Mouse (Mus musculus) midbrain, embryonic 13.5 days (tissue): ENCODE results near the gene 4930432K21Rik. TPM values are rescaled to one million over a fixed set of nuclear protein-coding genes. Genes with fewer than 3 reads are reported as not detected.

Source experiments
- ATAC-seq: fragments of 200-750 bp; cut with Nextera tagmentation; 2 replicates; pipeline ENCODE4 v1.8.0; 2017; ENCODE audit warnings: mild to moderate bottlenecking, moderate TSS enrichment, moderate library complexity
- H3K27ac ChIP-seq: fragments of 300-500 bp; sonication (generic); 2 replicates; pipeline ENCODE4 v1.5.1; 2015; ENCODE audit warnings: inconsistent platforms, mild to moderate bottlenecking, moderate library complexity
- H3K27me3 ChIP-seq: fragments of 300-500 bp; sonication (generic); 2 replicates; pipeline ENCODE4 v1.6.1; 2015; ENCODE audit warnings: mild to moderate bottlenecking, inconsistent platforms
- H3K36me3 ChIP-seq: fragments of 300-500 bp; sonication (generic); 2 replicates; pipeline ENCODE4 v1.6.1; 2015; ENCODE audit warnings: mild to moderate bottlenecking, inconsistent platforms
- H3K4me1 ChIP-seq: fragments of 300-500 bp; sonication (generic); replicated peaks from 2 replicates; pipeline ENCODE4 v1.6.1; 2015; ENCODE audit warnings: inconsistent platforms
- H3K4me2 ChIP-seq: fragments of 300-500 bp; sonication (generic); replicated peaks from 2 replicates; pipeline ENCODE4 v1.6.1; 2015; ENCODE audit warnings: moderate library complexity, mild to moderate bottlenecking, inconsistent platforms
- H3K4me3 ChIP-seq: fragments of 300-500 bp; sonication (generic); replicated peaks from 2 replicates; pipeline ENCODE4 v1.5.1; 2015; ENCODE audit warnings: mild to moderate bottlenecking, inconsistent platforms
- H3K9ac ChIP-seq: fragments of 300-500 bp; sonication (generic); replicated peaks from 2 replicates; pipeline ENCODE4 v1.6.1; 2015; ENCODE audit warnings: mild to moderate bottlenecking, inconsistent platforms
- H3K9me3 ChIP-seq: fragments of 300-500 bp; sonication (generic); 2 replicates; pipeline ENCODE4 v1.6.1; 2016; ENCODE audit warnings: mild to moderate bottlenecking, inconsistent platforms
- WGBS: fragments of 180-500 bp; shearing (Covaris S2); methylation state at CpG from one replicate; pipeline ENCODE4 v1.1.7; 2015; 5-methylcytosine and 5-hydroxymethylcytosine counted together
- polyA plus RNA-seq: library from polyadenylated mRNA; unstranded; fragments of >200 nt; fragmentation: Nextera tagmentation; extraction: Ambion mirVana; gene quantifications from 2 replicates; pipeline ENCODE4 v1.2.1, GENCODE M21; 2015

Gene 4930432K21Rik
- polyA plus RNA-seq, 1 experiment from 2014 or later: 2.7 TPM

DNA sequence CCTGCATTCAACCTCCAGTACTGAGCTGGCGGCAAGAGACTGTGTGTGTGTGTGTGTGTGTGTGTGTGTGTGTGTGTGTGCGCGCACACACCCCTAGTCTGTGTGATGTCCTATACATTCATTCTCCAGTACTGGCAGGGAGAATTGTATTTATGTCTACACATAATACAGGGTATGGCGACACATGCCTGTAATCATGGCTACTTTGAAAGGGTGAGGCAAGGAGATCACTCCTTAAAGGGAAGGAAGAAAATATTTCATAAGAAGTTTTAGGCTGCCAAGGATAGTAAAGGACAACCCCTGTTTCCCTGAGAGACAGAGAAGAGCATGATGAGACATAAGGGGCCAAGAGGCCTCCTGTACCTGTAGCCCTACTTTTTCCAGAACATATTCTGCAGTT, 9.8 kb downstream of the 4930432K21Rik start:
- Histone ChIP-seq H3K36me3 (peaks cover 26% of the 10 kb centered on the region), H3K9me3 (no peaks in the 10 kb centered on the region), H3K27ac (no peak overlapping the region), H3K9ac (no peak overlapping the region), H3K4me2 (no peak overlapping the region), H3K4me1 (no peaks in the 10 kb centered on the region), H3K27me3 (no peaks in the 10 kb centered on the region), H3K4me3 (no peak overlapping the region)
- WGBS: 97% methylated on average over 4 of the region's 4 CpGs
- no peak for ATAC-seq

GRCm38 (mm10) chr8:84167696-84168095, 19.9 kb downstream of the 4930432K21Rik start:
- H3K9me3 ChIP-seq: no peaks in the 10 kb centered on the region
- 90% methylated on average over 2 of the region's 2 CpGs for WGBS
- no peak overlapping the region for H3K27ac ChIP-seq
- no peaks in the 10 kb centered on the region for H3K4me1 ChIP-seq
- no peak overlapping the region; the same call in 1 of the 2 replicates for H3K9ac ChIP-seq
- H3K4me2 ChIP-seq: no peak overlapping the region
- H3K36me3 ChIP-seq: peaks cover 29% of the 10 kb centered on the region
- no peak for ATAC-seq
- no peaks in the 10 kb centered on the region for H3K27me3 ChIP-seq
- H3K4me3 ChIP-seq: no peak overlapping the region

- Histone ChIP-seq H3K4me1 (no peaks in the 10 kb centered on the region), H3K4me2 (no peak overlapping the region), H3K36me3 (peaks cover 53% of the 10 kb centered on the region), H3K27me3 (no peaks in the 10 kb centered on the region), H3K9ac (no peak overlapping the region), H3K4me3 (no peak overlapping the region), H3K9me3 (no peaks in the 10 kb centered on the region), H3K27ac (no peak overlapping the region)
- no peak for ATAC-seq
- WGBS: 87% methylated on average over 5 of the region's 5 CpGs
Observed at GRCm38 (mm10) chr8:84170096-84170495, 22.3 kb downstream of the 4930432K21Rik start.

- Histone ChIP-seq H3K4me2 (no peak overlapping the region), H3K9me3 (no peaks in the 10 kb centered on the region), H3K36me3 (peaks cover 67% of the 10 kb centered on the region), H3K27ac (no peak overlapping the region), H3K4me3 (no peak overlapping the region), H3K9ac (no peak overlapping the region), H3K27me3 (no peaks in the 10 kb centered on the region), H3K4me1 (peaks cover 15% of the 10 kb centered on the region)
- WGBS: 88% methylated on average over 6 of the region's 6 CpGs
- no peak for ATAC-seq
Observed at GRCm38 (mm10) chr8:84173861-84174260, 26.0 kb downstream of the 4930432K21Rik start.

DNA sequence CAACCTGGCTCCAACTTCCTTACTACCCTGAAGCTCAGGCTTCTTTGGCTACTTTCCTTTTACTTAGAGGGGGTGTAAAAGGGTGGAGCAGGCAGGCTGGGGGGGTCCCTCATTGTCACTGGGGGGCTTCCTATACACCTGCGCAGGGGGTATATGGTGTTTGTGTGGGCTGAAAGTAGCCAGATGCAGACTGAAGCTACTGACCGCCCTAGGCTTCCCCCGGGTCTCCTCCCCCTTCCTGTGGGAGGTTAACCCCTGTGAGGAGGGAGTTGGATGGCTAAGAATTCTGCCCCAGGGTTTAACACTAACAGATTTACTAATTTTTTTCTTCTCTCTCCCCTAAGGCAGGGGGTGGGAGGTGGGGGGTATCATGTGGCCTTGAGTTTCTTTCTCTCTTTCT, 28.7 kb downstream of the 4930432K21Rik start:
- Histone ChIP-seq H3K9me3 (no peaks in the 10 kb centered on the region), H3K4me1 (peaks cover 42% of the 10 kb centered on the region), H3K9ac (no peak overlapping the region), H3K27me3 (no peaks in the 10 kb centered on the region), H3K27ac (no peak overlapping the region), H3K4me3 (no peak overlapping the region), H3K4me2 (no peak overlapping the region), H3K36me3 (peaks cover 50% of the 10 kb centered on the region)
- 48% methylated on average over 3 of the region's 3 CpGs for WGBS
- ATAC-seq: no peak

- no peak for ATAC-seq
- H3K4me1 ChIP-seq: peaks cover 50% of the 10 kb centered on the region
- 91% methylated on average over 3 of the region's 3 CpGs for WGBS
Observed at GRCm38 (mm10) chr8:84177405-84177804, 29.6 kb downstream of the 4930432K21Rik start.

DNA sequence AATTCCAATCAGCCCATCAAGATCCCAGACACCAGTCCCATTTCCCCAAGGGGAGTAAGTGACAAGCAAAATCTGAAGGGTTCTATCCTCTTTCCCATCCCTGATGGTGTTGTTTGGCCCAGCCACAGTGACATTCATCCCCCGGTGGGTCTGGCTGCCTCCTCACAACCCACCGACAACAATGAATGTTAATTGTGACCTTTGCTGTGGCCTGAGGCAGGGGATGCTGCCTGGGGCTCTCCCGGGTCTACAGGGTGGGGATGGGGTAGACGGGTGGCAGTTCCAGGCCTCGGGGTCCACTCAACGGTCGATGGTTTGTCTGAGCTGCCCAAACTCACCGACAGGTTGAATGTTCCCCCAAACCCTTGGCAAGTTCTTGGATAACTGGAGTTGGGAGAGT, 30.8 kb downstream of the 4930432K21Rik start:
- no peak for ATAC-seq
- H3K4me2 ChIP-seq: no peak overlapping the region
- H3K4me1 ChIP-seq: peaks cover 56% of the 10 kb centered on the region
- no peak overlapping the region for H3K4me3 ChIP-seq
- H3K9me3 ChIP-seq: no peaks in the 10 kb centered on the region
- WGBS: 68% methylated on average over 8 of the region's 8 CpGs
- H3K27ac ChIP-seq: no peak overlapping the region
- no peaks in the 10 kb centered on the region for H3K27me3 ChIP-seq
- peaks cover 30% of the 10 kb centered on the region for H3K36me3 ChIP-seq
- 0 out of 2 replicates have a peak overlapping the region, but pooled peaks have one; percentile 11 for H3K9ac ChIP-seq

More at GRCm38 (mm10) chr8:84177405-84177804, 29.6 kb downstream of the 4930432K21Rik start:
- H3K9ac ChIP-seq: no peak overlapping the region
- no peak overlapping the region for H3K27ac ChIP-seq
- no peak overlapping the region for H3K4me3 ChIP-seq
- H3K9me3 ChIP-seq: no peaks in the 10 kb centered on the region
- no peak overlapping the region for H3K4me2 ChIP-seq
- H3K36me3 ChIP-seq: peaks cover 42% of the 10 kb centered on the region
- no peaks in the 10 kb centered on the region for H3K27me3 ChIP-seq

GRCm38 (mm10) chr8:84179946-84180345, 32.1 kb downstream of the 4930432K21Rik start:
- Histone ChIP-seq H3K9ac (peak overlapping the region; percentile 74), H3K4me3 (peak overlapping the region; percentile 40), H3K27ac (peak overlapping the region; percentile 91), H3K27me3 (no peaks in the 10 kb centered on the region), H3K9me3 (no peaks in the 10 kb centered on the region), H3K4me2 (peak overlapping the region; percentile 86), H3K36me3 (peaks cover 16% of the 10 kb centered on the region), H3K4me1 (peaks cover 65% of the 10 kb centered on the region)
- 3% methylated on average over 4 of the region's 4 CpGs for WGBS
- peak; percentile 3; the same call in 1 of the 2 replicates for ATAC-seq

DNA sequence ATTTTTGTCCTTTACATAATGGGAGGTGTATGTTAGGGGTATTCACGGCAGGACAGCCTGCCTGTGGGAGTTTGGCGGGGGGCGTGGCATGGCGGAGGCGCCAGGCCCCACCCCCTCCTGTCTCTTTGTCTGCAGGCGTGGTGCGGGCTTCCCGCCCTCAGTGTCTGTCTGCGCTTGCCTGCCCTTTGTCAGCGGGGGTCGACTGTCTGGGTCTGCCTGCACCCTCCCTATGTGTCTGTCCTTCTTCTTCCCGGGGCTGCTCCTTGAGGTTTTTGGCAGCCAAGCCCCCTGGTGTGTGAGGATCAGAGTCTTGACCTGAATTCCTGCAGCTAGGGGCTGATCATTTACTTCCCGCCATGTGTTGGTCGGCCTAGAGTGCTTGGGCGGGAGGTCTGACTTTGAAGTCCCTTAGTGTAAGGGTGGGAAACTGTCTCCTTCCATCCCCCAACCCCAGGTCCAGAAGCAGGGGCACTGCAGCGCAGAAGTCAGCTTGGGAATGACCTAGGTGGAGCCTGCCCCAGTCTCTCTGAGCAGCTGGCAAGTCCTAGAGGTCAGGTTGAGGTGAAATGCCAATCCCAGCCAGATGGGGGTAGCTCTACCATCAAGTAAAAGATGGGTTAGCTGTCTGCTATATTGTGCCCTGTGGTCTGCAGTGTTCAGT, 32.8 kb downstream of the 4930432K21Rik start:
- under 1% methylated on average over 16 of the region's 16 CpGs for WGBS
- H3K27ac ChIP-seq: peak overlapping the region; percentile 91
- H3K9ac ChIP-seq: peak overlapping the region; percentile 74
- no peaks in the 10 kb centered on the region for H3K9me3 ChIP-seq
- peak overlapping the region; percentile 40 for H3K4me3 ChIP-seq
- peaks cover 9% of the 10 kb centered on the region for H3K36me3 ChIP-seq
- H3K27me3 ChIP-seq: no peaks in the 10 kb centered on the region
- ATAC-seq: peak; percentile 71
- H3K4me2 ChIP-seq: peak overlapping the region; percentile 86
- peaks cover 65% of the 10 kb centered on the region for H3K4me1 ChIP-seq

GRCm38 (mm10) chr8:84182833-84183232, 35.0 kb downstream of the 4930432K21Rik start:
- no peak for ATAC-seq
- 49% methylated on average over 4 of the region's 4 CpGs for WGBS
- Histone ChIP-seq H3K4me1 (peaks cover 68% of the 10 kb centered on the region), H3K4me3 (peak overlapping the region; percentile 80), H3K36me3 (peaks cover 4% of the 10 kb centered on the region; the same call in 1 of the 2 replicates), H3K4me2 (peak overlapping the region; percentile 86), H3K27ac (peak overlapping the region; percentile 96), H3K27me3 (peaks cover 10% of the 10 kb centered on the region), H3K9me3 (no peaks in the 10 kb centered on the region), H3K9ac (peak overlapping the region; percentile 99)

DNA sequence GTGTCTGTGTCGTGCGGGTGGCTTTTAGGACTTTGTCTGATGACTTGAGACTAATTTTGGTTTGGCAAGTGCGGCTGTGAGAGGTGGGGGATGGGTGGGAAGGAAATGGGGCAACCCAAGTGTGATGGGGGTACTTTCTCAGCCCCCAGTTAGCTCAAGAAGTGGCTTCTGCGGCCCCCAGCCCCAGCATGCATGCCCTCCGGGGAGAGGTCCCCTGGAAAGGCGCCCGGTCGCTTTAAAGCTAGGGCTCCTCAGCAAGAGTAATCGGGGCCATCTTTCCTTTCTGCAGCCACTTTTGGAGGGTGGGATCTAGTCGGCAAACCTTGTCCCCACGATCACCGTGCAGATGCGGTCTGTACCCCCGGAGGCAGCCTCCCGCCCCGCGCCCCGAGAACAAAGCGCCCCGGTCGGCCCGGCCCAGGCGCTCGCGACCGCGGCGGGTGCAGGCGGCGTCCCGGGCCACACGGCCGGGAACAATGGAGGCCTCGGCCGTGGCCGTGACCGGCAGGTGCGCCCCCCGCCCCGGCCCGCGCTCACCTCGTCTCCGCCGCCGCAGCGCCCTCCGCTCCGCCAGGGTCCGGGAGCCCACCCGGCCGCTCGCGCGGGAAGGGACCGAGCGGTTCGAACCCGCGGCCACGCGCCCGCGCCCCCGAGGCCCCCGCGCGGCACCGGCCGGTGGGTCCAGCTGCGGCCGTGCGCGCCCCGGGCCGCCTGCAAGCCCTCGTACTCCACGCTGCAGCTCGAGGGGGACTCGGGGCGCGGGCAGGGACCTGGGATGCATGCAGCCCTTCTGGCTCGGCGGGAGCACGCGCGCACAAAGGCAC, 35.6 kb downstream of the 4930432K21Rik start:
- 1% methylated on average over 79 of the region's 87 CpGs for WGBS
- peak overlapping the region; percentile 99 for H3K9ac ChIP-seq
- H3K4me2 ChIP-seq: peak overlapping the region; percentile 86
- peaks cover 62% of the 10 kb centered on the region for H3K4me1 ChIP-seq
- H3K27ac ChIP-seq: peak overlapping the region; percentile 96
- H3K9me3 ChIP-seq: no peaks in the 10 kb centered on the region
- peak; percentile 57 for ATAC-seq
- no peaks in the 10 kb centered on the region for H3K36me3 ChIP-seq
- H3K27me3 ChIP-seq: peaks cover 12% of the 10 kb centered on the region
- peak overlapping the region; percentile 80 for H3K4me3 ChIP-seq
